Mouse (Mus musculus): Measurements from ENCODE around the gene Lpar3. TPM values are rescaled to one million over a fixed set of nuclear protein-coding genes. Genes with fewer than 3 reads are reported as not detected.

Gene Lpar3
- polyA plus RNA-seq, 1 experiment from 2014 or later: 40.7 TPM

DNA sequence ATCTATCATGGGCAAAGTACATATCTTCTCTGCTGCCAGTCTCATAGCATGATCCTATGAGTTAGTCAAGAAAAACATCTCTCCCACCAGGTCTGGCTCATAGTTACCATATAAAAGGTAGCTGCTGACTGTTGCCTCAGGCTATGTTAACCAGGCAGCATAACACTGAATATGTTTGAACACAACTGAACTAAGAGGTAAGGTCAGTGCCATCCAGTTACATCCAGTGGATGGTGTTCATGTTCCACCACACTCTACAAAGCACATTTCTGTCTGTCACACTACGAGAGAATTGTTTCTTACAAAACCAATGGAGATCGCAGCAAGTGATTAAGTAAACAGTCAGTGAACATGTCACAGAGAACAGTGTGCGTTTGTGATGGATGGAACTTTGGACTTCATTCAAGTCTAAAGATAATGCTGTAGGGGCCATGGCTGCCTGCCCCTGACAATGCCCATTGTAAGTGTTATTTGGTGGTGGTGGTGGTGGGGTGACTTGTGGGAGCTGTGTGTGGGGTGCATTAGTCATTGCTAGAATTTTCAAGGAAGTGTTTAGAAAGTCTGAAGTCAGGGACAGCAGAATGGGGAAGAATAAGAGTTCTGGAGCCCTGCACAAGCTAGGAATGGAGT, 63.1 kb downstream of the Lpar3 start:
- WGBS: 27% methylated on average over 3 of the region's 3 CpGs
- Histone ChIP-seq H3K27ac (peak overlapping the region; percentile 29; the same call in 1 of the 2 replicates), H3K36me3 (peaks cover 11% of the 10 kb centered on the region), H3K4me3 (no peak overlapping the region), H3K9ac (no peak overlapping the region), H3K27me3 (no peaks in the 10 kb centered on the region), H3K9me3 (replicated peaks) (no peaks in the 10 kb centered on the region), H3K4me2 (no peak overlapping the region), H3K4me1 (replicated peaks) (peaks cover 50% of the 10 kb centered on the region)
- no peak for ATAC-seq (replicated peaks; ENCODE audit: insufficient number of reproducible peaks, insufficient read depth, low FRiP score, low read depth)

- H3K36me3 ChIP-seq: peaks cover 11% of the 10 kb centered on the region
- no peak overlapping the region for H3K4me3 ChIP-seq
- no peak for ATAC-seq (replicated peaks; ENCODE audit: insufficient number of reproducible peaks, insufficient read depth, low FRiP score, low read depth)
- H3K27me3 ChIP-seq: no peaks in the 10 kb centered on the region
- H3K4me2 ChIP-seq: no peak overlapping the region
- H3K9ac ChIP-seq: no peak overlapping the region
- WGBS: 43% methylated on average over 4 of the region's 4 CpGs
- H3K4me1 ChIP-seq (replicated peaks): peaks cover 31% of the 10 kb centered on the region
- H3K9me3 ChIP-seq (replicated peaks): no peaks in the 10 kb centered on the region
- H3K27ac ChIP-seq: peak overlapping the region; percentile 59
Measured at GRCm38 (mm10) chr3:146286118-146286517, 65.4 kb downstream of the Lpar3 start.

DNA sequence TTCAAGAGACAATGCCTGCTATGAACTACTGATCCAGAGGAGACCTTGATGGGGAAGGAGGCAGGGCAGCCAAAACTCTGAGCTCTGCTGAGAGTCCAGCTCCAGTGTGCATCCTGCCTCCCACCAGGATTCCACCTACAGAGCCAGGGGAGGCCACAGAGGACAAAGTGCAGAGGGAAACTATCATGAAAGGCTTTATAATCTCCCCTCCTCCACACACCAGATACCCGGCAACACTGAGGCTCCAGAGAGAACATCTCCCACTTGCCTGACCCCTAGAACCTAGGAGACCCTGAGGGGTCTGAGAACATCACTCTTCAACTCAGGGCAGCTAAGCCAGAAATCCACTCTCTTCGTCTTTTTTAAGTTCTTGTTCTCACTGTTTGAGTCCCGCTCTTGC, 71.2 kb downstream of the Lpar3 start:
- Histone ChIP-seq H3K9me3 (replicated peaks) (no peaks in the 10 kb centered on the region), H3K27ac (no peak overlapping the region), H3K36me3 (no peaks in the 10 kb centered on the region), H3K27me3 (no peaks in the 10 kb centered on the region), H3K4me3 (no peak overlapping the region), H3K4me1 (replicated peaks) (peaks cover 6% of the 10 kb centered on the region), H3K4me2 (no peak overlapping the region), H3K9ac (no peak overlapping the region)
- 55% methylated on average over 3 of the region's 3 CpGs for WGBS
- ATAC-seq (replicated peaks; ENCODE audit: insufficient number of reproducible peaks, insufficient read depth, low FRiP score, low read depth): no peak

GRCm38 (mm10) chr3:146292515-146292914, 71.8 kb downstream of the Lpar3 start:
- no peak overlapping the region for H3K9ac ChIP-seq
- H3K4me2 ChIP-seq: no peak overlapping the region
- H3K9me3 ChIP-seq (replicated peaks): no peaks in the 10 kb centered on the region
- no peaks in the 10 kb centered on the region for H3K27me3 ChIP-seq
- ATAC-seq (replicated peaks; ENCODE audit: insufficient number of reproducible peaks, insufficient read depth, low FRiP score, low read depth): no peak
- H3K36me3 ChIP-seq: no peaks in the 10 kb centered on the region
- H3K4me1 ChIP-seq (replicated peaks): 0 out of 2 replicates have a peak, but pooled peaks cover 2% of the 10 kb centered on the region
- H3K27ac ChIP-seq: no peak overlapping the region
- no peak overlapping the region for H3K4me3 ChIP-seq
- 82% methylated on average over 5 of the region's 5 CpGs for WGBS

DNA sequence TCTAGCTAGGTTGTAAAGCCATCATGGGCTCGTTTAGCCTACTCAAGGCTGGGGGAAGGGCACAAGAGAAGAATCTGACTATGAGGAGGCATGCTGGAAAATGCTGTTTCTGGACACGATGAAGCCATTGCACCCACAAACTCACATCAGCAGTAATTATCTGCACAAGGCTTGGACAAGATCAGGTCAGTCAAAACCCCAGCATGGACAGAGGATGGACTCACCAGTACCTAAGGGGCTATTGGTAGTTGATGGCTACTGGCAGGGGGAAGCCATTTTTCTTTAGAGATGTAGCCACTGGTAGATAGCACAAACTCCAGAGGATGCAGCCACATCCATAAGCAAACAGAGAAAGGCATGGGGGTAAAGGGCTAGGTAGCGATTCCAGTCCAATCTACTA, 81.7 kb downstream of the Lpar3 start:
- no peak for ATAC-seq (replicated peaks; ENCODE audit: insufficient number of reproducible peaks, insufficient read depth, low FRiP score, low read depth)
- 82% methylated on average over 3 of the region's 3 CpGs for WGBS

GRCm38 (mm10) chr3:146303194-146303593, 82.4 kb downstream of the Lpar3 start:
- H3K4me2 ChIP-seq: no peak overlapping the region

More for the DNA sequence above, 81.7 kb downstream of the Lpar3 start:
- Histone ChIP-seq H3K36me3 (no peaks in the 10 kb centered on the region), H3K4me2 (no peak overlapping the region), H3K27me3 (no peaks in the 10 kb centered on the region), H3K27ac (no peak overlapping the region), H3K4me1 (replicated peaks) (0 out of 2 replicates have a peak, but pooled peaks cover 2% of the 10 kb centered on the region), H3K4me3 (no peak overlapping the region), H3K9ac (no peak overlapping the region), H3K9me3 (replicated peaks) (no peaks in the 10 kb centered on the region)

DNA sequence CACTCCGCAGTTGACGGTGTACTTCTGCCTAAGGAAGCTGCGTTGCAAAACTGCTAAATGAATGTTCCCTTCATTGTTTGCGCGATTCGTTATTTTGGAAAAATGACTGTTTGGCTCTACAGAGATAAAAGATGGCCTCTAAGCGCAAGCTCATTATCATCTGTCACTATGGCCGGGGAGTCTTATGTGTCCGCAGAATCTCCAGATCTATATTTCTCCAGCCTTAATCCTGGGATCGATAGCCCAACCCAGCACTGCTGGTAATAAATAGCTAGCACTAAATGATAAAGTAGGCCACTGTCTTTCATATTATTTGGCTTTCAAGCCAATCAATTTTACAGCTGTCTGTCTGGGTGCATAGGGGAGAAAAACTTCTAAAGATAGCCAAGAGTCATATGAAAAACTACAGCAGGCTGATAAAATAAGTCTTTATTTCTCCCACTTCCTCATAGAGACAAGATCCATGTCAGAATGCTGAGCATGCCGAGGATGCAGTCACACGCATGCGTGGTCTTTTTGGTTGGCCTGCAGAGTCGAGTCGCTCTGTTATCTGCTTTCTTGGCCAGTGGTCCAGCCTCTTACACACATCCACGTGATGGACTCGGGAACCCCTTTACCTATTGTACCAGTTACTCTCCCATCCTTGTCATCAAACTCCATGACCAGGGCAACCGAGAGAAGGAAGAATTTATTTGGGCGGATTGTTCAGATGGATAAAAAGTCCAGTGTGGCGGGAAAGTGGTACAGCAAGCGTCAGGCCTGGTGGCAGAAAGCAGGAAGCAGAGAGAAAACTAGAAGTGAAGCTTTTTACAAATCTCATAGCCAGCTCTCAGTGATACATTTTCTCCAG, 84.0 kb downstream of the Lpar3 start:
- Histone ChIP-seq H3K9me3 (replicated peaks) (no peaks in the 10 kb centered on the region), H3K4me3 (no peak overlapping the region), H3K4me1 (replicated peaks) (peaks cover 7% of the 10 kb centered on the region; the same call in 1 of the 2 replicates), H3K4me2 (no peak overlapping the region), H3K9ac (no peak overlapping the region), H3K27me3 (no peaks in the 10 kb centered on the region), H3K27ac (no peak overlapping the region), H3K36me3 (no peaks in the 10 kb centered on the region)
- 77% methylated on average over 21 of the region's 21 CpGs for WGBS
- no peak for ATAC-seq (replicated peaks; ENCODE audit: insufficient number of reproducible peaks, insufficient read depth, low FRiP score, low read depth)

More at GRCm38 (mm10) chr3:146303194-146303593, 82.4 kb downstream of the Lpar3 start:
- H3K27me3 ChIP-seq: no peaks in the 10 kb centered on the region
- 84% methylated on average over 5 of the region's 5 CpGs for WGBS
- H3K4me3 ChIP-seq: no peak overlapping the region
- no peak for ATAC-seq (replicated peaks; ENCODE audit: insufficient number of reproducible peaks, insufficient read depth, low FRiP score, low read depth)
- H3K9me3 ChIP-seq (replicated peaks): no peaks in the 10 kb centered on the region
- H3K4me1 ChIP-seq (replicated peaks): peaks cover 6% of the 10 kb centered on the region; the same call in 1 of the 2 replicates
- no peak overlapping the region for H3K9ac ChIP-seq
- no peaks in the 10 kb centered on the region for H3K36me3 ChIP-seq
- no peak overlapping the region for H3K27ac ChIP-seq

GRCm38 (mm10) chr3:146307341-146307740, 86.6 kb downstream of the Lpar3 start:
- Histone ChIP-seq H3K9ac (no peak overlapping the region), H3K27ac (peak overlapping the region; percentile 16)
- 33% methylated on average over 3 of the region's 3 CpGs for WGBS

DNA sequence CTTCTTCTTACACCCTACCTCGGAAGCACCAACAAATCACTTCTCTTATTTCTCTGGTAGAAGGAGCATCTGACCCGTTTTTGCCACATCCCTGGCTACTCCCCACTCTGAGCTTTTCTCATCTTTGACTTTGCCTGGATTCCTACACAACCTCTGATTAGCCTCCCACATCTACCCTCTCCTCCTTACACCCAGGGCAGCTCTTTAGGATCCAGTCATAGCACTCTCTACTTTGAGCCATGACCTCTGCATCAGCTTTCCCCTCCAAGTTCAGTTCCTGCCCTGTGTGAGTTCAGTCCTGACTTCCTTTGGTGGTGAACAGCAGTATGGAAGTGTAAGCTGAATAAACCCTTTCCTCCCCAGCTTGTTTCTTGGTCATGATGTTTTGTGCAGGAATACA, 87.1 kb downstream of the Lpar3 start:
- peak overlapping the region; percentile 16 for H3K27ac ChIP-seq
- WGBS: 68% methylated on average over 2 of the region's 2 CpGs
- no peaks in the 10 kb centered on the region for H3K9me3 ChIP-seq (replicated peaks)
- H3K9ac ChIP-seq: no peak overlapping the region
- no peak for ATAC-seq (replicated peaks; ENCODE audit: insufficient number of reproducible peaks, insufficient read depth, low FRiP score, low read depth)
- no peak overlapping the region for H3K4me2 ChIP-seq
- H3K27me3 ChIP-seq: no peaks in the 10 kb centered on the region
- H3K4me3 ChIP-seq: no peak overlapping the region
- H3K4me1 ChIP-seq (replicated peaks): peaks cover 22% of the 10 kb centered on the region
- H3K36me3 ChIP-seq: no peaks in the 10 kb centered on the region

More at GRCm38 (mm10) chr3:146307341-146307740, 86.6 kb downstream of the Lpar3 start:
- no peaks in the 10 kb centered on the region for H3K36me3 ChIP-seq
- no peak overlapping the region for H3K4me3 ChIP-seq
- no peaks in the 10 kb centered on the region for H3K27me3 ChIP-seq
- peaks cover 22% of the 10 kb centered on the region for H3K4me1 ChIP-seq (replicated peaks)
- H3K4me2 ChIP-seq: no peak overlapping the region
- no peaks in the 10 kb centered on the region for H3K9me3 ChIP-seq (replicated peaks)
- no peak for ATAC-seq (replicated peaks; ENCODE audit: insufficient number of reproducible peaks, insufficient read depth, low FRiP score, low read depth)

DNA sequence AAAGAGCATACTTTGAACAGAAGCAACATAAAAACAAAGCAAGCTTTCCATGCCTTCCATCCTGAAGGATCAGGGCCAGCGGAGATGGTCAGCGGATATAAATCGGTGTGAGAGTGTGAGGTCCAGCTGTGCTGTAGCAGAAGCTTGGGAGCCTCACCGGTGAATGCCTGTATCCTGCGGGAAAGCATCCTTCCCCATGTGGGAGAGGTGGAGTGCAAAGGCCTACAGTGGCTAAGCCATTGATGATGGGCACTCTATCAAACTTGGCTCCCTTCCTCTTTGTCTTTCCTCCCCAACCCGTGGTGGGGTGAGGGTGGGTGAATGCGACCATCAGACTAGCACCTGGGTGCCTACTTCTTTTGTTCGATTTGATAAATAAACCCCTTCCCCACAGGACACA, 88.8 kb downstream of the Lpar3 start:
- Histone ChIP-seq H3K4me1 (replicated peaks) (peaks cover 22% of the 10 kb centered on the region), H3K9me3 (replicated peaks) (no peaks in the 10 kb centered on the region), H3K9ac (no peak overlapping the region), H3K4me2 (no peak overlapping the region), H3K27me3 (no peaks in the 10 kb centered on the region), H3K36me3 (no peaks in the 10 kb centered on the region), H3K4me3 (no peak overlapping the region), H3K27ac (no peak overlapping the region)
- WGBS: 82% methylated on average over 8 of the region's 8 CpGs
- ATAC-seq (replicated peaks; ENCODE audit: insufficient number of reproducible peaks, insufficient read depth, low FRiP score, low read depth): no peak

DNA sequence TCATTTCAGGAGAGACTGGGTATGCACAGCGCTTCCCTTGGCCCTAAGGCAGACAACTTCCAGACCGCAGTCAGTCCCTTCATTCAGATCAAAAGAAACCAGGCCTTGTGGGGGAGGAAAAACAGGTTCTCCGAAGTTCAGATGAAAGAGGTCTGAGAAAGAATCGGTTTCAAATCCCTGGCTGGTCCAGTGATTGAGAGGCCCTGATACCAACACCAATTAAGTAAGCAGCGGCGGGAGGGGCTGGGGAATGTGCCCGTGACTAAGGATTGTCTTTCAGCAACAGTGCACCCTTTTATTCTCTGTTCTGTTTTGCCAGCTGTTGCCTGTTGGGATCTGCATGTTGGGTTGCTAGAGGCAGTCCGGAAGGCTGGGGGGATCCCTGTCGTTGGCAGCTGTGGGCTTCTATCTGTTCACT, 90.4 kb downstream of the Lpar3 start:
- no peaks in the 10 kb centered on the region for H3K36me3 ChIP-seq
- no peak overlapping the region for H3K4me3 ChIP-seq
- H3K9me3 ChIP-seq (replicated peaks): no peaks in the 10 kb centered on the region
- ATAC-seq (replicated peaks; ENCODE audit: insufficient number of reproducible peaks, insufficient read depth, low FRiP score, low read depth): no peak
- no peak overlapping the region for H3K9ac ChIP-seq
- WGBS: 27% methylated on average over 9 of the region's 9 CpGs
- H3K27ac ChIP-seq: no peak overlapping the region
- H3K4me2 ChIP-seq: no peak overlapping the region
- H3K27me3 ChIP-seq: no peaks in the 10 kb centered on the region
- peaks cover 22% of the 10 kb centered on the region for H3K4me1 ChIP-seq (replicated peaks)
